Mouse (Mus musculus) adrenal gland, postnatal 25 days (tissue): ENCODE measurements around the gene Ankle1. TPM values are rescaled to one million over a fixed set of nuclear protein-coding genes. Genes with fewer than 3 reads are reported as not detected.

ENCODE experiments used
- DNase-seq: peaks from one replicate; pipeline ENCODE4 v3.0.0; 2021; ENCODE audit warnings: mixed read lengths
- total RNA-seq: library from RNA; stranded (reverse); gene quantifications from 2 replicates; pipeline ENCODE4 v1.2.3, GENCODE M21; 2021

Ankle1 gene
- total RNA-seq, 1 experiment from 2014 or later: 4.1 TPM

- peak; percentile 92 for DNase-seq
Measured at GRCm38 (mm10) chr8:71381971-71382961, 23.5 kb upstream of the Ankle1 start.

GRCm38 (mm10) chr8:71383396-71383795 lies 22.4 kb upstream of the Ankle1 start:
- DNase-seq: peak; percentile 25

GRCm38 (mm10) chr8:71383860-71384259 lies 21.9 kb upstream of the Ankle1 start:
- no peak for DNase-seq

- no peak for DNase-seq
Measured at GRCm38 (mm10) chr8:71385212-71385835, 20.5 kb upstream of the Ankle1 start.

- DNase-seq: no peak
Measured at GRCm38 (mm10) chr8:71388267-71388666, 17.5 kb upstream of the Ankle1 start.

GRCm38 (mm10) chr8:71391696-71392095 lies 14.1 kb upstream of the Ankle1 start:
- no peak for DNase-seq

- DNase-seq: no peak
Measured at GRCm38 (mm10) chr8:71392391-71392790, 13.4 kb upstream of the Ankle1 start.

GRCm38 (mm10) chr8:71392871-71393270 lies 12.9 kb upstream of the Ankle1 start:
- DNase-seq: peak; percentile 40

GRCm38 (mm10) chr8:71394481-71394880 lies 11.3 kb upstream of the Ankle1 start:
- no peak for DNase-seq

GRCm38 (mm10) chr8:71395071-71395470 lies 10.7 kb upstream of the Ankle1 start:
- DNase-seq: no peak

- DNase-seq: no peak
Measured at GRCm38 (mm10) chr8:71395629-71396028, 10.2 kb upstream of the Ankle1 start, which contains the start of gene Ushbp1. Gene Ushbp1 (minus strand): TSS chr8:71395802.

- DNase-seq: peak; percentile 88
Measured at GRCm38 (mm10) chr8:71396639-71397305, 9.0 kb upstream of the Ankle1 start, which contains the start of gene Babam1. Gene Babam1 (plus strand): TSS chr8:71396861.

GRCm38 (mm10) chr8:71397701-71398100 lies 8.1 kb upstream of the Ankle1 start:
- DNase-seq: no peak

- DNase-seq: no peak
Measured at GRCm38 (mm10) chr8:71400826-71401225, 5.0 kb upstream of the Ankle1 start.

GRCm38 (mm10) chr8:71401454-71401853 lies 4.4 kb upstream of the Ankle1 start:
- DNase-seq: no peak

GRCm38 (mm10) chr8:71402446-71402964 lies 3.3 kb upstream of the Ankle1 start:
- DNase-seq: no peak

- DNase-seq: no peak
Measured at GRCm38 (mm10) chr8:71403107-71403885, 2.5 kb upstream of the Ankle1 start.

- DNase-seq: no peak
Measured at GRCm38 (mm10) chr8:71404011-71404410, 1.8 kb upstream of the Ankle1 start.

GRCm38 (mm10) chr8:71404951-71405351 lies 859 bp upstream of the Ankle1 start:
- DNase-seq: no peak

GRCm38 (mm10) chr8:71406099-71407015 lies 547 bp downstream of the Ankle1 start:
- peak; percentile 69 for DNase-seq
